Mouse (Mus musculus) testis, adult 2 months (tissue): ENCODE data around the gene Poll.

Source experiments
- CTCF ChIP-seq: fragments of 200-500 bp; IDR thresholded peaks from 2 replicates; pipeline ENCODE4 v1.5.1; 2012; ENCODE audit warnings: low read depth, mild to moderate bottlenecking, inconsistent platforms, low read length, moderate library complexity; ENCODE audit not compliant: control insufficient read depth, insufficient read depth, insufficient replicate concordance
- POLR2A ChIP-seq: fragments of 200-500 bp; IDR thresholded peaks from 2 replicates; pipeline ENCODE4 v1.6.1; 2012; ENCODE audit warnings: low read depth, mild to moderate bottlenecking, inconsistent platforms, low read length, moderate library complexity; ENCODE audit not compliant: control insufficient read depth

DNA sequence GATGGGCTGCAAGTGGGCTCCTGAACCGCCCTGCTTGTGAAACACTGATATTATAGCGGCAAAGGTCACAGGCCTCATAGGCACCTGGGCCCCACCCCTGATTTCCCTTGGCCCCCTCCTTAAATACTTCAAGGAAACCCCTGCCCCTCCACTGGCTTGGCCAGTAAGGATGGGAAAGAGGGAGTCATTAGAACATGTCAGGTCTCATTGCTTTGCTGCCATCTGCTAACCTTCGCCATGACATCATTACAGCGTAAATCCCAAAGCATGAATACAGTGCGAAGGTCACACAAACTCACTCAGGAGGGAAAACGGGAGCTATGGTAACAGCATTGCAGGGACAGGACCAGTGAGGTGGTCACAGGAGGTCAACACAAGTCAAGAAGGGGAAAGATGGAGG is 36.1 kb upstream of the Poll start:
- TF ChIP-seq CTCF (no peak), POLR2A (no peak)
